Mouse (Mus musculus) hindbrain, embryonic 16.5 days (tissue): Measurements from ENCODE around the gene Pknox1. TPM values are rescaled to one million over a fixed set of nuclear protein-coding genes. Genes with fewer than 3 reads are reported as not detected.

Source experiments
- ATAC-seq: fragments of 200-750 bp; cut with Nextera tagmentation; 2 replicates; pipeline ENCODE4 v1.8.0; 2017; ENCODE audit warnings: moderate TSS enrichment, moderate library complexity
- H3K27ac ChIP-seq: fragments of 300-500 bp; sonication (generic); 2 replicates; pipeline ENCODE4 v1.5.1; 2014; ENCODE audit warnings: low read depth, mild to moderate bottlenecking, control low read depth, low read length, moderate library complexity
- H3K27me3 ChIP-seq: fragments of 300-500 bp; sonication (generic); replicated peaks from 2 replicates; pipeline ENCODE4 v1.6.1; 2014; ENCODE audit warnings: low read length; ENCODE audit not compliant: control insufficient read depth, insufficient read depth
- H3K36me3 ChIP-seq: fragments of 300-500 bp; sonication (generic); 2 replicates; pipeline ENCODE4 v1.6.1; 2014; ENCODE audit warnings: mild to moderate bottlenecking, low read length, moderate library complexity, mixed read lengths; ENCODE audit not compliant: control insufficient read depth, insufficient read depth
- H3K4me1 ChIP-seq: fragments of 300-500 bp; sonication (generic); 2 replicates; pipeline ENCODE4 v1.6.1; 2014; ENCODE audit warnings: low read depth, low read length; ENCODE audit not compliant: control insufficient read depth, insufficient read depth
- H3K4me2 ChIP-seq: fragments of 300-500 bp; sonication (generic); 2 replicates; pipeline ENCODE4 v1.6.1; 2014; ENCODE audit warnings: mild to moderate bottlenecking, low read length, control low read depth, moderate library complexity
- H3K4me3 ChIP-seq: fragments of 300-500 bp; sonication (generic); 2 replicates; pipeline ENCODE4 v1.5.1; 2014; ENCODE audit warnings: mild to moderate bottlenecking, low read length, control low read depth, moderate library complexity
- H3K9ac ChIP-seq: fragments of 300-500 bp; sonication (generic); 2 replicates; pipeline ENCODE4 v1.6.1; 2014; ENCODE audit warnings: low read depth, mild to moderate bottlenecking, control low read depth, low read length, moderate library complexity
- H3K9me3 ChIP-seq: fragments of 300-500 bp; sonication (generic); 2 replicates; pipeline ENCODE4 v1.6.1; 2014; ENCODE audit warnings: mild to moderate bottlenecking, low read length, moderate library complexity; ENCODE audit not compliant: control insufficient read depth
- WGBS: fragments of 180-500 bp; shearing (Covaris S2); extraction: QIAGEN DNeasy Blood & Tissue Kit; methylation state at CpG from one replicate; pipeline ENCODE4 v1.1.7; 2014; 5-methylcytosine and 5-hydroxymethylcytosine counted together
- microRNA-seq: library from miRNA; unstranded; fragments of <30 nt; microRNA quantifications from one replicate; pipeline ENCODE4, GENCODE M21; 2017
- polyA plus RNA-seq: library from polyadenylated mRNA; unstranded; fragments of >200 nt; fragmentation: Nextera tagmentation; extraction: Ambion mirVana; gene quantifications from 2 replicates; pipeline ENCODE4 v1.2.1, GENCODE M21; 2015

Gene Pknox1
- polyA plus RNA-seq, 1 experiment from 2014 or later = 33.0 TPM

DNA sequence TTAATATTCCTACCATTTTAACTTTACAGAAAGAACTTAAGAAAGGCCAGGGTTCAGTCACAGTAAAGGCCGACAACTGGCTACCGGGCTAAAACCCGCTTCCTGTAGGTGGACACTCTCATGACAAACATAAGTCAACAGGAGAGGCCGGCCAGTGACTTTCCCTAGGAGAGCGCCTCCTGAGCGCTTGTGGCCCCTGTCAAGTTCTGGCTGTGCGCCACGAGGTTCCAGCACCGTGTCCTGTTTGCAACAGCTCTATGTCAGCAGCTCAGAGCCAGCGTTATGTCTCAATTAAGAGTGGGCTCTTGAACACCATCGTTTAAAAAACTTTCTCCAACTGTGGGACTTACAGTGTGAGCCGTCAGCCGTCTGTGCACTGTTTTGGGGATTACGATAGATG, 87.6 kb downstream of the Pknox1 start:
- Histone ChIP-seq H3K4me3 (no peak overlapping the region), H3K9me3 (no peaks in the 10 kb centered on the region), H3K27me3 (no peaks in the 10 kb centered on the region), H3K36me3 (peaks cover 50% of the 10 kb centered on the region), H3K27ac (no peak overlapping the region), H3K4me2 (no peak overlapping the region), H3K4me1 (peaks cover 2% of the 10 kb centered on the region), H3K9ac (no peak overlapping the region)
- WGBS = 85% methylated on average over 14 of the region's 14 CpGs
- ATAC-seq = no peak

DNA sequence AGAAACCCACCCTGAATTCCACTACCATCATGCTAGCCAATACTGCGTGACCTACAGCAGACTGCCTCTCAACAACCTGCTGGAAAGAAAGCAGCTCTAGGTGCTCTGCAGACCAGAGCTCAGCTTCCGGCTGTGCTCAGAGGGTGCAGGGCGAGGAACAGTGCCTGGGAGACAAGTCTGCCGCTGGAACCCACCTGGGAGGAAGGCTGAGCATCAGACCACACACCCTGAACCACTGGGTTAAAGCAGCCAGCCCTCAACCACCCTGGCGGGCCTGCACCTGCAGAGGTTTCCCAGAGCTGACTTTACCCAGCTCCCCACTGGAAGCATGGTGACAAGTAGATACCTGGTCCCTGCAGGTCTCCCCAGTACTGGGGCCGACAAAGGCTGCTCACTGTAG, 88.7 kb downstream of the Pknox1 start:
- H3K4me3 ChIP-seq = no peak overlapping the region
- no peak overlapping the region for H3K27ac ChIP-seq
- peaks cover 40% of the 10 kb centered on the region for H3K36me3 ChIP-seq
- H3K9me3 ChIP-seq = no peaks in the 10 kb centered on the region
- H3K9ac ChIP-seq = no peak overlapping the region
- peaks cover 8% of the 10 kb centered on the region for H3K4me1 ChIP-seq
- no peak for ATAC-seq
- H3K27me3 ChIP-seq = no peaks in the 10 kb centered on the region
- 90% methylated on average over 6 of the region's 6 CpGs for WGBS
- no peak overlapping the region for H3K4me2 ChIP-seq

DNA sequence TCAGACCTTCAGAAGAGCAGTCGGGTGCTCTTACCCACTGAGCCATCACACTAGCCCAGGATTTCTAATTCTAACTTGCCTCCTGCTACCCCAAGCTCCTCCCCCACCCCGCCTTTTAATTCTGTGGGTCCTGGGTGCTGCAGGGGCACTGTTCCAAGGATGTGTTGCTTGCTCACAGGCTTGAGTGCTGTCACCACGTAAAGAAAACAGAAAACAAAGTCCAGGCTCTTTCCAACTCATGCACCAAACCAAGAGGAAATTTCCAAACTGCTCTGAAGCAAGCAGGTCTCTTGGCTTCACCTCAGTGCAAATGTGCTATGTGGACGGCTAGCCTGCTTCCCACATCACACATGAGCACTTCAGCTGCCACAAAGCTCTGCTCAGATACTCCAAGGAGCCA, 90.8 kb downstream of the Pknox1 start:
- ATAC-seq = no peak
- peaks cover 29% of the 10 kb centered on the region for H3K36me3 ChIP-seq
- no peak overlapping the region for H3K9ac ChIP-seq
- no peaks in the 10 kb centered on the region for H3K27me3 ChIP-seq
- no peak overlapping the region for H3K27ac ChIP-seq
- H3K4me3 ChIP-seq = no peak overlapping the region
- no peaks in the 10 kb centered on the region for H3K9me3 ChIP-seq
- 80% methylated on average over 4 of the region's 4 CpGs for WGBS
- no peak overlapping the region for H3K4me2 ChIP-seq
- H3K4me1 ChIP-seq = peaks cover 8% of the 10 kb centered on the region

DNA sequence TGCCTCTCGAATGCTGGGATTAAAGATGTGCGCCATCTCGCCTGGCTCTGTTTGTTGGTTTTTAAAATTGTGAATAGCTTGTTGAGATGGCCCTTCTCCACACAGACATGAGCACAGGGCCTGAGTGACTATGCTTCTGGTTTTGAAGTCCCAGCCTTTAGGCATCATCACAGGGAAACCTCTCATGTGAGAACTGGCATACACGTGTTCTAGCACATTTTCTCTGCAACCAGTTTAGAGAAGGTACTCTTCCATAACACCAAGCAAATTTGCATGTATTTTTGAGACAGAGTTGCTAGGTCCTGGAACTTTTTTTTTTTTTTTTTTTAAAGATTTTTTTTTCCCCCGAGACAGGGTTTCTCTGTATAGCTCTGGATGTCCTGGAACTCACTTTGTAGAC, 92.1 kb downstream of the Pknox1 start:
- no peak overlapping the region for H3K27ac ChIP-seq
- no peak overlapping the region for H3K4me3 ChIP-seq
- 92% methylated on average over 5 of the region's 5 CpGs for WGBS
- H3K9ac ChIP-seq = no peak overlapping the region
- H3K4me1 ChIP-seq = peaks cover 8% of the 10 kb centered on the region
- no peaks in the 10 kb centered on the region for H3K9me3 ChIP-seq
- no peak for ATAC-seq
- H3K27me3 ChIP-seq = no peaks in the 10 kb centered on the region
- peaks cover 17% of the 10 kb centered on the region; the same call in 1 of the 2 replicates for H3K36me3 ChIP-seq
- no peak overlapping the region; the same call in 1 of the 2 replicates for H3K4me2 ChIP-seq

Small RNA genes within 50 kb of the gene (microRNA-seq; reads per million reads assigned to microRNA genes)
- gene Gm24970 = not detected

Other genes with a start within 250 kb of the Pknox1 start
- gene Pde9a, start 178.5 kb upstream of the Pknox1 start, polyA plus RNA-seq = 30.3 and 34.4 TPM in 2 replicates
- 38.1 and 41.2 TPM in 2 replicates for gene Wdr4, start 44.8 kb upstream of the Pknox1 start, polyA plus RNA-seq
- gene Ndufv3, start 44.6 kb upstream of the Pknox1 start, polyA plus RNA-seq = 431 and 478 TPM in 2 replicates
- 12.4 and 17.1 TPM in 2 replicates for gene Cbs, start 72.5 kb downstream of the Pknox1 start, polyA plus RNA-seq
- 158 and 175 TPM in 2 replicates for gene U2af1, start 94.2 kb downstream of the Pknox1 start, polyA plus RNA-seq
- 0.46 and 0.80 TPM in 2 replicates for gene Cryaa, start 113.1 kb downstream of the Pknox1 start, polyA plus RNA-seq